Mouse (Mus musculus) ES-Bruce4 (cell line): ENCODE measurements around the gene Bcl2l1. TPM values are rescaled to one million over a fixed set of nuclear protein-coding genes. Genes with fewer than 3 reads are reported as not detected.

Experiments
- H3K27ac ChIP-seq: 2 replicates; pipeline ENCODE4 v1.5.1; 2012; ENCODE audit warnings: low read length, inconsistent platforms; ENCODE audit not compliant: insufficient read depth
- H3K27me3 ChIP-seq: 2 replicates; pipeline ENCODE4 v1.6.1; 2012; ENCODE audit warnings: mild to moderate bottlenecking, low read length, inconsistent platforms; ENCODE audit not compliant: control insufficient read depth, poor library complexity, insufficient read depth, severe bottlenecking
- H3K36me3 ChIP-seq: 2 replicates; pipeline ENCODE4 v1.6.1; 2012; ENCODE audit warnings: inconsistent platforms, mild to moderate bottlenecking, low read length, moderate library complexity; ENCODE audit not compliant: control insufficient read depth, poor library complexity, insufficient read depth, severe bottlenecking
- H3K4me1 ChIP-seq: one replicate; pipeline ENCODE4 v1.8.1; 2011; ENCODE audit warnings: low read length; ENCODE audit not compliant: control insufficient read depth, insufficient read depth
- H3K4me3 ChIP-seq: 2 replicates; pipeline ENCODE4 v1.5.1; 2011; ENCODE audit warnings: low read depth, mild to moderate bottlenecking, low read length
- H3K9ac ChIP-seq: 2 replicates; pipeline ENCODE4 v1.6.1; 2012; ENCODE audit warnings: low read depth, mild to moderate bottlenecking, inconsistent platforms; ENCODE audit not compliant: poor library complexity, severe bottlenecking
- H3K9me3 ChIP-seq: replicated peaks from 2 replicates; pipeline ENCODE4 v1.6.1; 2012; ENCODE audit warnings: mild to moderate bottlenecking, low read length, inconsistent platforms; ENCODE audit not compliant: control insufficient read depth, poor library complexity, insufficient read depth, severe bottlenecking
- CTCF ChIP-seq: IDR thresholded peaks from one replicate; pipeline ENCODE4 v1.8.1; 2011; ENCODE audit warnings: low read depth, low read length
- EP300 ChIP-seq: IDR thresholded peaks from 2 replicates; pipeline ENCODE4 v1.6.1; 2011; ENCODE audit warnings: low read depth, low read length; ENCODE audit not compliant: insufficient read depth
- POLR2A ChIP-seq: IDR thresholded peaks from one replicate; pipeline ENCODE4 v1.8.1; 2011; ENCODE audit warnings: low read length; ENCODE audit not compliant: insufficient read depth
- polyA plus RNA-seq: library from polyadenylated mRNA; stranded (reverse); fragments of >200 nt; gene quantifications from 2 replicates; pipeline ENCODE4 v1.2.4, GENCODE M21; 2011; ENCODE audit warnings: low read depth; ENCODE audit not compliant: missing spikeins, insufficient read depth, insufficient read length

The Bcl2l1 gene
- polyA plus RNA-seq, 1 experiment: 108 TPM

DNA sequence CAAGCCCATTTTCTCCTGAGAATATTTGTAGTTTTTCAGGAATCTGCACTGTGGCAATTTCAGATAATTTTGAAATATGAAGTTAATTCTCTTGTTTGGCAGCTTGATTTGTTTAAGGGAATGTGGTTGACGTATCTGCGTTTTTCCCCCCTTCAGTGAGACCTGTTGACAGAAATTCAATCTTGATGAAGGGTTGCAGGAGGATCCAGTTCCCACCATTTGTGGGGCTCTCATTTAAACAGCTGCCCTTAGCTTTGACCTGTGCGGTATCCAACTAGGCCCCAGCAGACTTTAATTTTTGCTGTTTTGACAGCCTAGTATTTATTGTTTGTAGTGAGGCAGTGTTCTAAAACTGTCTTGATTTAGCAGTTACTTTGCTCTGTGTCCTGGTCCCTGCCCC, 28.0 kb upstream of the Bcl2l1 start:
- no peak overlapping the region for H3K9ac ChIP-seq
- H3K36me3 ChIP-seq: peaks cover 46% of the 10 kb centered on the region
- peaks cover 1% of the 10 kb centered on the region for H3K4me1 ChIP-seq
- H3K27me3 ChIP-seq: no peaks in the 10 kb centered on the region
- H3K27ac ChIP-seq: no peak overlapping the region
- no peak overlapping the region for H3K4me3 ChIP-seq
- no peak for TF ChIP-seq EP300
- TF ChIP-seq POLR2A: no peak
- TF ChIP-seq CTCF: no peak
- H3K9me3 ChIP-seq: no peaks in the 10 kb centered on the region

DNA sequence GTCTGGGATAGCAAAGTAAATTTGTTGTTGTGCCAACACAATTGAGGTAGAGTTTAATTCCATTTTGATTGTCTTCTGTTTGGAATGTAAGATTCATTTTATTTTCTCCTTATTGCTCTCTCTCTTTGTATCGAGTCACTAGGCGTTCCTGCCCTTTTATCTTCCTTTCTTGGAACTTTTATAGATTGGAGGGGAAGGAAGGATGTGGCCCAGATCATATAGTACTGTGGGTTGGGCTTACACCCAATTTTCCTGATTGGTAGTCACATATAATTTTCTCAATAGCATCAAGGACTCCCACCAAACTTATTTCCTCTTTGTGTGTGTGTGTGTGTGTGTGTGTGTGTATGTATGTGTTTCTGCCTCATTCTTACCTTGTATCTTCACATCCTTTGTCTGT, 16.9 kb upstream of the Bcl2l1 start:
- Histone ChIP-seq H3K27ac (peak overlapping the region; percentile 52), H3K9ac (peak overlapping the region; percentile 82), H3K9me3 (no peaks in the 10 kb centered on the region), H3K4me1 (no peaks in the 10 kb centered on the region), H3K27me3 (no peaks in the 10 kb centered on the region), H3K36me3 (peaks cover 20% of the 10 kb centered on the region), H3K4me3 (peak overlapping the region; percentile 78)
- no peak for TF ChIP-seq CTCF
- no peak for TF ChIP-seq POLR2A
- no peak for TF ChIP-seq EP300

GRCm38 (mm10) chr2:152847815-152848302, 16.3 kb upstream of the Bcl2l1 start, which contains the start of gene Tpx2:
Tpx2 (plus strand) TSS chr2:152847964.
- peaks cover 14% of the 10 kb centered on the region for H3K36me3 ChIP-seq
- H3K4me1 ChIP-seq: no peaks in the 10 kb centered on the region
- peak; percentile 31 for TF ChIP-seq POLR2A
- TF ChIP-seq CTCF: no peak
- no peak for TF ChIP-seq EP300
- H3K9ac ChIP-seq: peak within 1 kb of the TSS; percentile 82
- no peaks in the 10 kb centered on the region for H3K9me3 ChIP-seq
- no peaks in the 10 kb centered on the region for H3K27me3 ChIP-seq
- peak within 1 kb of the TSS; percentile 78 for H3K4me3 ChIP-seq
- H3K27ac ChIP-seq: peak within 1 kb of the TSS; percentile 52

- H3K27ac ChIP-seq: no peak overlapping the region
- no peaks in the 10 kb centered on the region for H3K4me1 ChIP-seq
- H3K27me3 ChIP-seq: no peaks in the 10 kb centered on the region
- TF ChIP-seq CTCF: no peak
- TF ChIP-seq POLR2A: no peak
- no peak for TF ChIP-seq EP300
- no peak overlapping the region for H3K4me3 ChIP-seq
- no peaks in the 10 kb centered on the region for H3K9me3 ChIP-seq
- H3K36me3 ChIP-seq: peaks cover 9% of the 10 kb centered on the region
- H3K9ac ChIP-seq: no peak overlapping the region
These were observed 15.7 kb upstream of the Bcl2l1 start for GRCm38 (mm10) chr2:152847057-152847814.

DNA sequence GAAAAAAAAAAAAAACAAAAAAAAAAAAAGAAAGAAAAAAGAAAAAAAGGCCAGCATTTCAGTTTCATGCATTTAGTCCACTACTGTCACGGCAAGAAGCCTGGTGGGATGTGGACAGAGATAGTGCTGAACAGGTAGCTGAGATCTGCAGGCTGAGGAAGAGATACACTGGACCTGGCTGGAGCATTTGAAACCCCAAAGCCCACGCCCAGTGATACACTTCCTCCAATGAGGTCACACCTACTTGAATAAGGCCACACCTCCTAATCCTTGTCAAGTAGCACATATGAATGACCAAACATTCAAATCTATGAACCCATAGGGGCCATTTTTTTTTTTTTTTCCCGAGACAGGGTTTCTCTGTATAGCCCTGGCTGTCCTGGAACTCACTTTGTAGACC, 11.2 kb upstream of the Bcl2l1 start:
- Histone ChIP-seq H3K9me3 (no peaks in the 10 kb centered on the region), H3K36me3 (no peaks in the 10 kb centered on the region), H3K4me1 (no peaks in the 10 kb centered on the region), H3K9ac (no peak overlapping the region), H3K4me3 (no peak overlapping the region), H3K27me3 (no peaks in the 10 kb centered on the region), H3K27ac (no peak overlapping the region)
- TF ChIP-seq POLR2A (no peak), CTCF (no peak), EP300 (no peak)

GRCm38 (mm10) chr2:152839256-152839655, 7.7 kb upstream of the Bcl2l1 start:
- H3K36me3 ChIP-seq: no peaks in the 10 kb centered on the region
- TF ChIP-seq CTCF (no peak), EP300 (no peak), POLR2A (no peak)
- no peaks in the 10 kb centered on the region for H3K4me1 ChIP-seq
- no peak overlapping the region for H3K4me3 ChIP-seq
- no peaks in the 10 kb centered on the region for H3K27me3 ChIP-seq
- H3K27ac ChIP-seq: no peak overlapping the region
- no peak overlapping the region for H3K9ac ChIP-seq
- H3K9me3 ChIP-seq: no peaks in the 10 kb centered on the region
